ENCODE assay signal across 11 mouse cellular contexts in the genomic region with DNA sequence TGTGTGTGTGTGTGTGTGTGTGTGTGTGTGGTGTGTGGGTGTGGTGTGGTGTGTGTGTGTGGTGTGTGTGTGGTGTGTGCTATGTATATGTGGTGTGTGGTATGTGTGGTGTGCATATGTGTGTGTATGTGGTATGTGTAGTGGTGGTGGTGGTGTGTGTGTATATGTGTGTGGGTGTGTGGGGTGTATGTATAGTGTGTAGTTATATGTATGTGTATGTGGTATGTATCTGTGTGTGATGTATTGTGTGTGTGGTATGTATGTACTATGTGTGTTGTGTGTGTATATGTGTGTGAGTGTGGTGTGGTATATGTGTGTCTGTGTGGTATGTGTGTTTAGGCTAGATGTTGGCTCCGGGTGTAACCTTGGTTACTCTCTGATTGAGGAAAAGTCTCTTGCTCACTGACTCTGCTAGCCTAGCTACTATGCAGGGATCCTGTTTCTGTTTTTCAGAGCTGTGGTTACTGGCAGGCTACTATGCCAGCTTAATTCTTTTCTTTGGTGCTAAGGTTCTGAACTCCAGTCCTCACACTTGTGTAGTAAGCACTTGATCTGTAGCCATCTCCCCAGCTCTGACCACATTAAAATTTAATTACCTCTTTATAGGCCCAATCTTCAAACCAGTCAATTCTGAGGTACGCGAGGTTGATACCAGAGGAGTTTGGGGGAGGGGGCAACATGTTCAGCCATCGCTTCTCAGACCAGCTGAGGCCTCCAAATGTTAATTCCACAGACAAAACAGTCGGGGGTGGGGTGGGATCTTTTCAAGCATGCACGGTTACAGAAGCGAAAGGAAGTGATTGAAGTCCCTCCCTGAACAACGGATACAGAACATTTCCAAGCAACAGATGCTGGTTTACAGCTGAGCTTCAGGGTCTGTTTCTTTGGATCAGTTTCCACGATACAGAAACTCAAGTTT.
DNase-seq lines count a peak whose midpoint lies in the region; ATAC-seq and TF ChIP-seq lines count a peak whose summit lies in the region.
"Had no signal": no experiment of that assay in that cellular context is flagged by ENCODE, and none has a peak within 500 bp of the region (broad histone marks: within the 10 kb centered on the region; RNA-seq: fewer than 3 reads in every experiment).

No protein-coding gene starts in this region.

- no peak for TF ChIP-seq EP300 in liver, postnatal 0 days (IDR thresholded peaks at IDR 0.05; ENCODE audit: low read depth)

- H3K27ac ChIP-seq in liver, embryonic 13.5 days, result no peak overlapping the region
- no peak overlapping the region for H3K27ac ChIP-seq in liver, postnatal 0 days (ENCODE audit: low read depth)
- peak overlapping the region; percentile 44; the same call in 1 of the 2 replicates for H3K27ac ChIP-seq in embryonic facial prominence, embryonic 13.5 days
- no peak overlapping the region for H3K27ac ChIP-seq in forebrain, embryonic 16.5 days (ENCODE audit: low read length)
- H3K27ac ChIP-seq in limb, embryonic 14.5 days (replicated peaks; ENCODE audit: low read depth, low read length), result no peak overlapping the region

- DNase-seq in liver, embryonic 13.5 days, result no peak
- DNase-seq in liver, postnatal 0 days, result no peak
- DNase-seq in limb, embryonic 14.5 days (ENCODE audit: low spot score), result no peak
- DNase-seq in spleen, adult 12 weeks (ENCODE audit: low spot score), result no peak
- no peak for DNase-seq in layer of hippocampus, postnatal 36 days
- no peak for DNase-seq in spleen, postnatal 36 days (ENCODE audit: low spot score in 2 of 2)
- DNase-seq: heart, postnatal 36 days; kidney, postnatal 36 days had no signal

- H3K9ac ChIP-seq in liver, embryonic 13.5 days, result no peak overlapping the region
- no peak overlapping the region for H3K9ac ChIP-seq in liver, postnatal 0 days (replicated peaks)
- no peak overlapping the region for H3K9ac ChIP-seq in embryonic facial prominence, embryonic 13.5 days
- no peak overlapping the region for H3K9ac ChIP-seq in forebrain, embryonic 16.5 days (replicated peaks; ENCODE audit: low read depth, low read length)
- H3K9ac ChIP-seq in limb, embryonic 14.5 days (ENCODE audit: low read depth, low read length, severe bottlenecking), result no peak overlapping the region

- WGBS in liver, embryonic 13.5 days (ENCODE audit: insufficient replicate concordance), result 61% methylated on average over 9 of the region's 9 CpGs
- 56% methylated on average over 9 of the region's 9 CpGs for WGBS in liver, postnatal 0 days (ENCODE audit: insufficient replicate concordance)
- 32% methylated on average over 9 of the region's 9 CpGs for WGBS in embryonic facial prominence, embryonic 13.5 days
- WGBS in forebrain, embryonic 16.5 days, result 22% methylated on average over 9 of the region's 9 CpGs
- 35% methylated on average over 9 of the region's 9 CpGs for WGBS in limb, embryonic 14.5 days

- no peaks in the 10 kb centered on the region for H3K9me3 ChIP-seq in liver, embryonic 13.5 days (replicated peaks)
- no peaks in the 10 kb centered on the region for H3K9me3 ChIP-seq in liver, postnatal 0 days (ENCODE audit: low read length)
- no peaks in the 10 kb centered on the region for H3K9me3 ChIP-seq in embryonic facial prominence, embryonic 13.5 days
- H3K9me3 ChIP-seq in forebrain, embryonic 16.5 days (ENCODE audit: control insufficient read depth, low read length), result no peaks in the 10 kb centered on the region
- no peaks in the 10 kb centered on the region for H3K9me3 ChIP-seq in limb, embryonic 14.5 days (ENCODE audit: control insufficient read depth, low read length)

- no peak overlapping the region for H3K4me2 ChIP-seq in liver, embryonic 13.5 days
- no peak overlapping the region for H3K4me2 ChIP-seq in liver, postnatal 0 days (ENCODE audit: low read depth, low read length)
- no peak overlapping the region for H3K4me2 ChIP-seq in embryonic facial prominence, embryonic 13.5 days
- H3K4me2 ChIP-seq in forebrain, embryonic 16.5 days (ENCODE audit: low read length), result no peak overlapping the region
- H3K4me2 ChIP-seq in limb, embryonic 14.5 days (replicated peaks; ENCODE audit: low read depth, low read length, severe bottlenecking), result no peak overlapping the region

- TF ChIP-seq CTCF in liver, postnatal 0 days (IDR thresholded peaks at IDR 0.05; ENCODE audit: low read depth), result no peak

- no peaks in the 10 kb centered on the region for H3K27me3 ChIP-seq in liver, embryonic 13.5 days
- no peaks in the 10 kb centered on the region for H3K27me3 ChIP-seq in liver, postnatal 0 days (ENCODE audit: insufficient read depth, low read length)
- no peaks in the 10 kb centered on the region for H3K27me3 ChIP-seq in embryonic facial prominence, embryonic 13.5 days
- H3K27me3 ChIP-seq in forebrain, embryonic 16.5 days (replicated peaks; ENCODE audit: control insufficient read depth, insufficient read depth, low read length), result no peaks in the 10 kb centered on the region
- no peaks in the 10 kb centered on the region for H3K27me3 ChIP-seq in limb, embryonic 14.5 days (ENCODE audit: control insufficient read depth, insufficient read depth, low read length)

- TF ChIP-seq POLR2A in limb, embryonic 14.5 days (IDR thresholded peaks at IDR 0.05; ENCODE audit: borderline replicate concordance, extremely low read depth, insufficient read depth, insufficient read length), result no peak

- H3K4me3 ChIP-seq in liver, embryonic 13.5 days (replicated peaks), result no peak overlapping the region
- no peak overlapping the region for H3K4me3 ChIP-seq in liver, postnatal 0 days (ENCODE audit: low read depth, low read length)
- H3K4me3 ChIP-seq in embryonic facial prominence, embryonic 13.5 days, result no peak overlapping the region
- H3K4me3 ChIP-seq in forebrain, embryonic 16.5 days (replicated peaks; ENCODE audit: low read length), result no peak overlapping the region
- no peak overlapping the region for H3K4me3 ChIP-seq in limb, embryonic 14.5 days (replicated peaks; ENCODE audit: low read length)

- ATAC-seq in liver, embryonic 13.5 days (ENCODE audit: low read depth), result peak; percentile 34; the same call in 1 of the 2 replicates
- ATAC-seq in liver, postnatal 0 days, result no peak
- ATAC-seq in embryonic facial prominence, embryonic 13.5 days (ENCODE audit: insufficient number of reproducible peaks, insufficient read depth, low FRiP score, low TSS enrichment, low read depth), result peak; percentile 78
- ATAC-seq in forebrain, embryonic 16.5 days, result peak; percentile 45
- ATAC-seq in limb, embryonic 14.5 days (ENCODE audit: low FRiP score, low read depth), result peak; percentile 41; the same call in 1 of the 2 replicates
- ATAC-seq: lung, postnatal 0 days had no signal

- no peaks in the 10 kb centered on the region for H3K36me3 ChIP-seq in liver, embryonic 13.5 days
- H3K36me3 ChIP-seq in liver, postnatal 0 days (replicated peaks; ENCODE audit: insufficient read depth, low read length), result no peaks in the 10 kb centered on the region
- H3K36me3 ChIP-seq in embryonic facial prominence, embryonic 13.5 days, result no peaks in the 10 kb centered on the region
- H3K36me3 ChIP-seq in forebrain, embryonic 16.5 days (ENCODE audit: control insufficient read depth, insufficient read depth), result no peaks in the 10 kb centered on the region
- H3K36me3 ChIP-seq in limb, embryonic 14.5 days (ENCODE audit: control insufficient read depth, insufficient read depth, low read length), result no peaks in the 10 kb centered on the region

- H3K4me1 ChIP-seq in liver, embryonic 13.5 days (replicated peaks), result no peaks in the 10 kb centered on the region
- H3K4me1 ChIP-seq in liver, postnatal 0 days (ENCODE audit: insufficient read depth), result no peaks in the 10 kb centered on the region
- H3K4me1 ChIP-seq in embryonic facial prominence, embryonic 13.5 days, result peaks cover 14% of the 10 kb centered on the region
- H3K4me1 ChIP-seq in forebrain, embryonic 16.5 days (replicated peaks; ENCODE audit: control insufficient read depth, insufficient read depth, low read length), result peaks cover 9% of the 10 kb centered on the region; the same call in 1 of the 2 replicates
- H3K4me1 ChIP-seq in limb, embryonic 14.5 days (ENCODE audit: control insufficient read depth, insufficient read depth, low read length), result 0 out of 2 replicates have a peak, but pooled peaks cover 4% of the 10 kb centered on the region
